Mouse (Mus musculus): ENCODE measurements around the gene Ebf1.

Gene Ebf1

GRCm38 (mm10) chr11:44744446-44744845 lies 127.3 kb downstream of the Ebf1 start:
- no peak for DNase-seq

- no peak for DNase-seq
Observed at GRCm38 (mm10) chr11:44745946-44746345, 128.8 kb downstream of the Ebf1 start.

GRCm38 (mm10) chr11:44746731-44747130 lies 129.6 kb downstream of the Ebf1 start:
- no peak for DNase-seq

DNA sequence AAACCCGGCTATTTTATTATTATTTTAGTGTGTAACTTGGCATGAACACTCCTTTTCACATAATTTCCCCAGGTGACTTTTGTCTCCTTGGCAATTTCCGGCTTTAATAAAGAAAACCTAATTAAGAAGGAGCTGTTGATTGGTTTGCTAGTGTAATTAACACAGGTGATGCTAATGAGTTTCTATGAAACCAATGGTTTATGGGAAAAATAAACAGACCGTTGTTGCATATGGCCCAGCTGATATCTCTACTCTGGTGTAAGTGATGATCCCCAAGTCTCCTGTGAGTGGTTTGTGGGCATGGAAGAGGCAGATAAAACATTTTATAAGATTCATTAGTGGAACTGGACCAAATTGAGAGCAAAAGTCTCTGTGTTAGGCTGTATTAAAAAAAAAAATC lies 132.2 kb downstream of the Ebf1 start:
- no peak for DNase-seq

GRCm38 (mm10) chr11:44754336-44754735 lies 137.2 kb downstream of the Ebf1 start:
- no peak for DNase-seq

- no peak for DNase-seq
Observed at GRCm38 (mm10) chr11:44756321-44756720, 139.2 kb downstream of the Ebf1 start.

GRCm38 (mm10) chr11:44758857-44759256 lies 141.7 kb downstream of the Ebf1 start:
- no peak for DNase-seq

GRCm38 (mm10) chr11:44761128-44761996 lies 144.2 kb downstream of the Ebf1 start:
- peak; percentile 21 for DNase-seq

GRCm38 (mm10) chr11:44763992-44764835 lies 147.1 kb downstream of the Ebf1 start:
- DNase-seq, result no peak

DNA sequence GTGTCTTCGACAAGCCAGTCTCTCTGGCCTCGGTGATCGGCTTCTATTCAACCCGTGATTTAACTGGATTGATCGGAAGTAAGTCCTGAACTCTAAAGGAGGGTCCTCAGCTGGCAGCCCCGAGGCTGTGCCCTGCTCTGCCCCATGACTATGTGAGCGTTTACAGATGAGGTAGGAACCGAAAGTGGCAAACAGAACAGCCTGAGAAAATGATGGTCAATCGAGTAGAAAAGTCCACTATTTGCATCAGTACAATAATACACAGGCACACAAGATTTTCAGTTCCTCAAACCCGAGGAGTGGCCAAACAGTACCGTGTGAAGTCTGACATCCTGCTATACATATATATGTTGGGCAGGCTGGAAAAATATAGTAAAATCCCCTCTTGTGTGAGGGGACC lies 147.9 kb downstream of the Ebf1 start:
- DNase-seq, result no peak

- DNase-seq, result no peak
Observed at GRCm38 (mm10) chr11:44766246-44766645, 149.1 kb downstream of the Ebf1 start.

DNA sequence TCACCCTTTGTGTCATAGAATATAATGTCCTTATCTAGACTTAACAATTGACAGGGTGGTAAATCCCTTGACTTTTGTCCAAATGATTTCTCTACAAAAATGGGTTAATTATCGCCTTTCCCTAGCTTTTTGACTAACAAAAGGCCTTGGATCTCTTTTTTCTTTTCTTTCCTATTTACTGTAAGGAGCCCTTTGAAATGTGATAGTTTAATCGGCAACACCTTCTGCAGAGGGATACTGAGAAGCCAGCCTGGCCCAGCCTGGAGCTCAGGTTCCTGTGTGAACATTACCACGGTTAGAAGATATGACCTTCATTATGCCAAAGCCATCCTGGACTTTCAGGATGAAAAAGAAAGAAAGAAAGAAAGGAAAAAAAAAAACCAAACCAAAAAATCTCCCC lies 150.2 kb downstream of the Ebf1 start:
- DNase-seq, result no peak

DNA sequence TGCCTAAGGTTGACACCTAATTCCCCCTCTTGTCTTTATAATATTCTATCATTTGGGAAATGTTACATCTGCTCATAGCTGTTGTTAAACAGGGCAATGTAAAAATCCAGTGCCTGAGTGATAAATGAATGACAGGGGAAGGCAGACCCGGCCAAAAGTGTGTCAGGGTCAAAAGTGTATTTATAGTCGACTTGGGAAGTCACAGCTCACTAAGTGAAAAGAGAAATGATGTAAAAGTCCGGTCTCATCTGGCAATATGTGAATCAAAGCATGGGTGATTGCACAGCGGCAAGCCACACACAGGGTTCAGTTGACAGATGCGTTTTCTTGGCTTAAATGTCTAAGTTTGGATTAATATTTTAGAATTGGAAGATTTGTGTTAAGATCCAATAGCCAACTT lies 151.2 kb downstream of the Ebf1 start:
- DNase-seq, result no peak

GRCm38 (mm10) chr11:44770989-44771564 lies 154.0 kb downstream of the Ebf1 start:
- no peak for DNase-seq

DNA sequence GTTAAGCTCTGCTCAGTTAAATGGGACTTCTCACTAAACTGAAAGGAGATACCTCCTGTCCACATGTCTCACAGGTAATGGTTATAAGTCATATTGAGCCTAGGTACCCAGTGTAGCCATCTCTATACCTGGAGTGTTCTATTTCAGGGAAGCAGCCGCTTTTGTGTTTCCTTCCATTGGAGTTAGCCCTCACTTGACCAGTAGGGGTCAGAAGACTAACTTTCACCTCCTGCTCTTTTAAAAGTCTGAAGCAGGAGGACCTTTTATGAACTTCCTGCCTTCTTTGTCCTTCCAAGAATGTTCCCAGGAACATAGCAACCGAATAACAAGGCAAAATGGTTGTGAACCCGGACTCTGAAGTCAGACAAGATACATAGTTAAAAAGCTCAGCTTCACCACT lies 157.3 kb downstream of the Ebf1 start:
- DNase-seq, result no peak

DNA sequence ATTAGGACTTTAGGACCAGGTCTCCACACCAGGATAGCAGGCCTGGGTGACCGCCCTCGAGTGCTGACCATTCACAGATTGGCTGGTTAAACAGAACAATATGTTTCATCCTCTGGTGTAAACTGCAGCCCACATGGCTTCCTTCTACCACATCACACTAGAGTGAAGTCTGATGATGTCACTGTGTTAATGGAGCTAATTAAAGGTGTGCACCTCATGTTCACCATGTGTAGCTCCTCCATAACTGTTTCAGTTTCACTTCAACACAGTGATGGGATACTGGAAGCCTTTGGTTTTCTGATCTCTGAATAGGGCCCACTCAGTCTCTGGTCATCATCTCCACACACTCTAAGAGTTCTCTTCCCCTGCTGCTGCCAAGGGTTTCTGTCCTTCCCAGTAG lies 158.4 kb downstream of the Ebf1 start:
- no peak for DNase-seq

DNA sequence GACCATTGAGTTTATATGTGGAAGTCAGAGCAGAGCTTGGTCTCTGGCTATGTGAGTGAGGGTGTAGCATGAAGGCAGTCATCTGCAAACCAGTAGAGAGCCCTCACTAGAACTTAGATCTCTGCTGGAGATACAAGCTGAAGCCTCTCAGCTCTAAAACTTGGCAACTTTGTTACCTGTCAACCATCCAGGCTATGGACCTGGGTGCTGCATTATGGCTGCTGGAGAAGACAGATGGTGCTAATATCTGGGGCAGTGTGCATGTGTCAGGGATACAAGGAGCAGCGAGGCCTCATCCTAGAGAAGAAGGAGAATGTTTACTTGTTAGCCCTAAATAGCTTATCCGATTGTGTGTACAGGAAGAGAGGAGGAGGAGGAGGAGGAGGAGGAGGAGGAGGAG lies 159.4 kb downstream of the Ebf1 start:
- no peak for DNase-seq

DNA sequence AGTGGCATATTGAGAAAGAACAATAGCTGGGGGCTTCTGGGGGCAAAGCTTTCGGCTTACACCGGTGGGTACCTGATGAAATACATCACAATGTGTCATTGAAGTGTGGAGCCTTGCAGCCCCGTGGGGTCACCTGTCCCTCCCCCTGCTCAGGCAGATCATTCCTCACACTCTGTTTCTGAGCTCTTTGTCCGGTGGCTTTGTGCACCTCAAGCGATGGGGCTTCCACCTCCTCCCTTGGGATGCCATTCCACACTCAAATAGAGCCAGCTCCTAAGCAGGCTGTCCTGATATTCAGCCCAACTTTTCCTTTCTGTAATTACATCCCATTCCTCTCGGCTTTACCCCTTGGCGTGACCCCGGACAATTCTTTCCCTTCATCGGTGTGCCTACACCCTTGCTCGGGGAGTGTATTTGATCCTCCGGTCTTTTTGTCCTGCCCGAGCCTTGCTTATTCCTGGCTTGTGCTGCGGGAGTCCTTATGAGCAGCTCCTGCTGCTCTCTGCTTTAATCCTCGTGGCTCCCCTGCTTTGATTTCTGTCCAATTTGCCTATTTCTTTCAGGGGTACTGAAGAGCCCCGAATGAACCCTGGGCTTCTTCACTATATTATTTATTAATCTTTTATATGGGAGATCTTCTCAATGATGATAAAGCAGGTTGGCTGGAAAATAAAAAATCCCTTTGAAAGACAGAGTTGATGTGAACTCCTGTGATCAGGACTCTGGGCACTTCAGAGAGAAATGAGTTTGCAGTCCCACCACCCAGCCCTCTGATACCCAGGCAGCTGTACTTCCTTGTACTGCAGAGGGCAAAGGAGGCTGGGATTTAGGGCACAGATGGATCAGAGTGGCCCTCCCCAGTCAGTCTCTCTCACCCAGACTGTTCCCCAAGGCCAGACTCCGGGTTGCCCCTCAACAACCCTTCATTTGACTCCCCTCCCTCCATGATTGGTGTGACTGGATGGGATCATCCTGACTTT lies 160.5 kb downstream of the Ebf1 start:
- DNase-seq, result no peak

- no peak for DNase-seq
Observed at GRCm38 (mm10) chr11:44779030-44779429, 161.9 kb downstream of the Ebf1 start.

GRCm38 (mm10) chr11:44784255-44785029 lies 167.3 kb downstream of the Ebf1 start:
- DNase-seq, result no peak

- DNase-seq, result no peak
Observed at GRCm38 (mm10) chr11:44785063-44785462, 167.9 kb downstream of the Ebf1 start.

DNA sequence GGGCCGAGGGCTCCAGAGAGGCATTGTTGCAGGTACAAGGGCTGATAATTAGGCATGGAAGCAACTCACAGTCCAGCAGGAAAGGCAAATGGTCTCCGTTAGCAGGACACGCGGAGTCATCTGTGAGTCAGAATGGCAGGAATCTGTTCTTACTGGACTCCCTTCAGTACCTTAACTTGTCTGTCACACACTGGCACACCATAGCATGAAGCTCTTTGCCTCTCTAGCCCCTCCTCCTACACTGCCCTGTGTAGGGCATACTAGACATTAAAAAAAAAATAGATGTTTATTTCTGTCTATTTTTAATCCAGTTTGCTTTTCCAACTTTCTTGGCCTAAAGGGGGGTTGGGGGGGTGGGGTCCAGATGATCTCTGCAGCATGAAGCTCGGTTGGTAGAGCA lies 168.4 kb downstream of the Ebf1 start:
- DNase-seq, result no peak

Measured in kidney, postnatal 14 days (tissue).